Mouse (Mus musculus) mature B cell (primary cell): ENCODE results near the gene Mta1.

Source experiments
- in situ Hi-C: fragments of 300-500 bp; cut with MboI; formaldehyde crosslinking; loops from 2 replicates; pipeline ENCODE4 v1.14.3; 2019

The Mta1 gene

DNA sequence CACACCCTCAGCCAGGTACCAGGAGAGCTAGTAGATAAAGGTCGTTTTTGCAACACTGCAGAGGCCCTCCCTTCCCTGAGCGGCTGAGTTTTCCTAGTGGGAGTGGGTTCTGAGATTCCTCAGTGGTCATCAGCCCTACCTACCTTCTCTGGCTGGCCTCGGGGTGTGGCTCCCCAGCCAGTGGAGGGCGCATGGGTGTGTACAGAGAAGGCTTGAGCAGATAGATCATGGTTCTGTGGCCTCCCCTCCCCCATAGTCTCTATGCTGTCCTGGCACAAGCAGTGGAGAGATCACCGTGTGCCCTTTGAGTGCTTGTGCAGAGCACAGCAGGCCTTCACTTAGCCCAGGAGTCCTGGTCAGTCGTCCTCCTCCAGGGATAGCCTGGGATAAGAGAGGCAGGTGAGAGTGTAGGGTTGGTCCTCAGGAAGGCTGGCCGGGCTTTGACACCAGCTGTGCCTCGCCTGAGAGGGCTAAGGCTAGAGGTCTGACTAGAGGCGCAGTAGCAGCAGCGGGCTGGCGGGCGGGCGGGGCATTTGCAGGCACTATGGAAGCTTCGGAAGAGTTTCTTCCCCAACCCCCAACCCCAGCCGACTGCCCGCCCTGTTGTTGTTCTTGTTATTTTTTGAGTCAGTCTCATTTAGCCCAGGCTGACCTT lies 50.4 kb downstream of the Mta1 start:
- in situ Hi-C loops, result loop anchor here (5.0 kb wide), 1 partner anchor 39 kb away; the partner anchor contains the start of gene Tmem121

DNA sequence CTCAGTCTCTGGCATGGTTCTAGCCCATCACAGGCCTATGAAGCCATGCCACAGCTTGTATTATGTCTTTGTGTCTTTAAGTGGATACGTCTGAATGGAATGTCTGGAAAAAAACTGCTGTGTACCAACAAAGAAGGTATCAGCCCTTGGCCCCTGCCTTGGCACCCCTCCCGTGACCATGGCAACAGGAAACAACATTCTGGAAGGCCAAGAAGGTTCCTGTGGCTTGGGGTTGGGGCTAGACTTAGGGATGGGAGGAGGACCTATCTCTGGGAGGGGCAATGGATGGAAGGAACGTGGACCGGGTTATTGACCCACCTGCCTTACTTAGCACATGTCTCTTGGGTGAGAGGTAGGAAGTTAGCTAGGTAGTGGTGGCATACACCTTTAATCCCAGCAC lies 51.3 kb downstream of the Mta1 start:
- in situ Hi-C loops, result loop anchor here (5.0 kb wide), 1 partner anchor 38 kb away; the partner anchor contains the start of gene Tmem121

DNA sequence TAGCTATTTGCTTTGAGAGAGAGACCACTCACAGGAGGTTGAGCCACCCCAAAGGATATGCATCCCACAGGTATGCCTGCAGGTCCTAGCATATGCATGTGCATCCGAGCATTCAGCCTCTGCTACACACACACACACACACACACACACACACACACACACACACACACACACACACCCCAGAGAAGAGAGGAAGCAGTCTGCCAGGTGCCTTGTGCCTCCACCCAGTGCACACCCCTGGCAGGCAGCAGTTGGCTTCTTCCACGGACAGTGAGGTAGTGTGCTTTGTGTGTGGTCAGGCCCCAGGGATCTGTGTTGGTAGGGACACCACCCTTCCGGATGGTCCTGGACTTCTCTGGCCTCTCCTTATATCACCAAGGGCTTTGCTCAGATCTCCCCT lies 51.8 kb downstream of the Mta1 start:
- in situ Hi-C loops, result loop anchor here (5.0 kb wide), 1 partner anchor 37 kb away; the partner anchor contains the start of gene Tmem121

- in situ Hi-C loops, result no loop called here
Measured at GRCm38 (mm10) chr12:113150591-113150990, 52.5 kb downstream of the Mta1 start.

GRCm38 (mm10) chr12:113151046-113151445 lies 53.0 kb downstream of the Mta1 start:
- in situ Hi-C loops, result no loop called here

DNA sequence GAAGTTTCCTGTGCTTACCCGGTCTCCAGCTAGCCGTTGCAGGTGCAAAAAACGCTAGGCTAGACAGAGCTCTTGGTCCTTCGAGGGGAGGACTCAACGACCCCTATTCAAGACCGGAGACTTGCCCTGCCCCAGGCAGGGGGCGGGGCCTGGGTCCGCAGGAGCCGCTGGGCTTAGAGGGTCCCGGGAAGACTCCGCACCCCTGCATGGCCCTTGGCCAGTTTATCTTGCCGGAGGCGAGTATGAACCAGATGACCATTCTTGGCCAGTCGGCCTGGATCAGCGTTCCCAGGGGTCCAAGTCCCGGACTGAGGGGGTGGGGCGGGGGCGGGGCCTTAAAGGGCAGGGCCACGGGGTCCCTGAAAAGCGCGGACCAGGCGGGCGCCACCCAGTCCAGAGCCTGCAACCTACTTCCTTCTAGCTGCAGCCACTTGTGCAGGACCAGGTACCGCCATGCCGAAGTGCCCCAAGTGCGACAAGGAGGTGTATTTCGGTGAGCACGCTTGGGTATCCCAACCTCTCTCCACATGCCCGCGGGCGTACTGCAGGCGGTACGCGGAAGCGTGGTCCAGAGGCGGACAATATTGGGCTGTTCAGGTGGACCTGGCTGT lies 53.7 kb downstream of the Mta1 start:
- in situ Hi-C loops, result no loop called here

GRCm38 (mm10) chr12:113152272-113152661 lies 54.2 kb downstream of the Mta1 start:
- in situ Hi-C loops, result no loop called here

GRCm38 (mm10) chr12:113152991-113153525 lies 55.0 kb downstream of the Mta1 start:
- in situ Hi-C loops, result no loop called here

GRCm38 (mm10) chr12:113153971-113154370 lies 55.9 kb downstream of the Mta1 start:
- in situ Hi-C loops, result no loop called here

DNA sequence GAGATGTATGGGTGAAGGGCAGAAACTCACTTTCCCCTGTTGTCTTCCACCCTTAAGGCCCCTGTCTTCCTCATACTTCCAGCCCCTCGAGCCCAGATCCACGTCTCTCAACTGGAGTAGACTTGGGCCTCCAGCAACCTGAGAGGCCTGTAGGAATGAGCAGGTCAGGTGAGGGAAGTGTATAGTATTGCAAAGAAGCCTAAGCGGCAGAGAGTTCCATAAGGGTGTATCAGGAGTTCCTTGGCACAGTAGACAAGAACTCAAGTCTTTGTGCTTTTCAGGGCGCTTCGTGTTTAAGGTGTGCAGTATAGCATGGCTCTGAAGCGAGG lies 56.6 kb downstream of the Mta1 start:
- in situ Hi-C loops, result no loop called here

GRCm38 (mm10) chr12:113155076-113155771 lies 57.1 kb downstream of the Mta1 start:
- in situ Hi-C loops, result no loop called here

GRCm38 (mm10) chr12:113155887-113156539 lies 57.9 kb downstream of the Mta1 start, which contains the start of gene Tedc1:
Gene Tedc1 (plus strand): TSS chr12:113156421.
- in situ Hi-C loops, result no loop called here

DNA sequence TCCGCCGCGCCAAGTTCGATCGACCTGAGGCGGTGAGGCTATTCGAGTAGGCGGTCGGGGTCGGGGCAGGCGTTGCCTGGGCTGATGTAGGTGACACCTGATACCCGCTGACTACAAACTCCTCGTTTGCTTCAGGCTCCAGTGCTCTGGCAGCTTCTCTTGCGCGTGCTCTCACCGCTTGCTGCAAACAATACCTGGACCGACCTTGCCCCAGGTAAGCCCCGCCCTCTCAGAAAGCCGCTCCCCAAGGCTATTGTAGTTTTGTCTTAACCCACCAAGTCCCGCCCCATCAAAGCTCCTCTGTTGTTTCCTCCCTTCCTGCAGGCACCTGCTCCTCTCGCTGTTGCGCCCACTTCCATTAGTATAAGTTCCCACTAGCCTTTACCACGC lies 58.5 kb downstream of the Mta1 start:
- in situ Hi-C loops, result no loop called here

DNA sequence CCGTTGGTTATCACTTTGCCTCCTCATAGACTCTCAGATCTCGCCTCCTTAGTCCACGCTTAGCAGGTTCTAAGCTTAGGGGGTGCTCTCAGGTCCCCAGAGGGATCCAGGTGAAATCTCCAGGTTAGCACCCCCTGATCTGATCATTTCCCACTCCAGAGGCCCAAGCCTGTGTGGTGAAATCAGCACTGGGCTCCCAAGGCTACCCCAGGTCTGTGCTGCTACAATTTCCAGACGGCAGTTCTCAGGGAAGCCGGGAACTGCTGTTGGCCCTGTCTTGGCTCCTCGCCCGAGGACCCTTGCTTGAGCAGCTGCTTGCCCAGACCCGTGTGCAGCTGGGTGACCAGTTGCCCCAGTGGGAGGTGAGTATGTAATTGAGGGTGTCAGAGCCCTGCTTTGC lies 58.9 kb downstream of the Mta1 start:
- in situ Hi-C loops, result no loop called here

GRCm38 (mm10) chr12:113157521-113157920 lies 59.4 kb downstream of the Mta1 start:
- in situ Hi-C loops, result no loop called here

GRCm38 (mm10) chr12:113157971-113158370 lies 59.9 kb downstream of the Mta1 start:
- in situ Hi-C loops, result no loop called here

DNA sequence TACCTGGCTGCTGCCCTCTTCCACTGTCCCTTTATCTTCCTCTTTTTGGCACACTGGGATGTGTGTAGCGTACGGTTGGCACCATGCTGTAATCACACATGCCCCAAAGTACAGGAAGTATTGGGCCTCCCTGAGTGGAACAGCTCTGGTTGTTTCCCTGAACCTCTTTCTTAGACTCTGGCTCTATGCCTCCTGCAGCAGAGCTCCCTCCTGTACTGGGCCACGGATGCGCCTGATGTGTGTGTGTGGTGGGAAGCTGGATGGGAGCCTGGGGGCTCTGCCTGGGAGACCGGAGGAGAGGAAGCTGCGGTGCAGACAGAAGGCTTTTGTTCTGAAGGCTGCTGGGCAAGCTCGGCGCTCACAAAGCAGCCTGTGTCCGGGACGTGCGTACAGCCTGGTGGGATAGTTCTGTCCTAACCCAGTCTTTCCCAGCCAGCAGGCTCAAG lies 65.5 kb downstream of the Mta1 start:
- in situ Hi-C loops, result no loop called here

DNA sequence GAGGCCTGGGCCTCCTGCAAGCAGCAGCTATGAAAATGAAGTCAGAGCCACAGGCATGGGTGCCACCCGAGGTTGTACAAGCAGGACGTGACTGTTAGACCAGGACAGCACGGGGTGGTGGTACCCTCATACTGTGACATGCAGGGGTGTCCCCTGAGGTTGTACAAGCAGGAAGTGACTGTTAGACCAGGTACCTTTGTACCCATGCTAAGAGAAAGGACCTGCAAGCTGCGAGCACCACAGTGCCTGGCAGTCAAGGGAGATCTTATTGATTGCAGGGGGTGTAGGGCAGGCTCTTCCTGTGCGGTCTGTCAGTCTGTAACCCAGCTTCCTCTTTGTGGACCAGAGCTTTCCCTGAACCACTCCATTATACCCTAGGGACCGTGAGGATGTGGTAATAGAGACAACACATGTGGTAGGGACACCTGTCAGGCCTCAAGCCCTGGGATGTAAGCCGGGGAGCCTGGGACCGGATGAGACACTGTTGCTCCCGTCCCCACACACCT lies 70.0 kb downstream of the Mta1 start:
- in situ Hi-C loops, result no loop called here

DNA sequence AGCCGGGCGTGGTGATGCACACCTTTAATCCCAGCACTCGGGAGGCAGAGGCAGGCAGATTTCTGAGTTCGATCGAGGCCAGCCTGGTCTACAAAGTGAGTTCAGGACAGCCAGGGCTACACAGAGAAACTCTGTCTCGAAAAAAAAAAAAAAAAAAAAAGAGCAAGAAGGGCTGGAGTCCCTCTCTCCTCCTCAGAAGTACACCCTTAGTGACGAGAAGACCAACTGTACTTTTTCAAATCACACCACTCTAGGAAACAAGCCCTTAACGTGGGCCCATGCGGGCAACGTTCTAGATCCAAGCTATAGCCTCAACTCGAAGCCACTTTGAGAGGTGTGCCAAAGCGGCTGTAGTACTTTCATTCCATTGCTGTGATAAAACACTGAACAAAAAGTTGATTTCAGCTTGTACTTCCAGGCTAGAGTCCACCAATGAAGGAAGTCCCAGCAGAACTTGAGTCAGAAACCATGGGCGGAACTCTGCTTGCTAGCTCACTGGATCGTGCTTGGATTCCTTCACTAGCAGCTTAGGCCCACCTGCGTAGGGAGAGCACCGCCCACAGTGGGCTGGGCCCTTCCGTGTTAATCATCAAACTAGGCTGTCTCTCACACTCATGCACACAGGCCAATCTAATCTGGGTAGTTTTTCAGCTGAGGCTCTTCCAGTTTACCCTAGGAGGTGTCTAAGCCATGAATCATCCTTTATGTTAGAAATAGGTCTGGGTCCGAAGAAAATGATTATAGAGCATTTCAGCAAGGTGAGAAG lies 79.1 kb downstream of the Mta1 start:
- in situ Hi-C loops, result no loop called here

DNA sequence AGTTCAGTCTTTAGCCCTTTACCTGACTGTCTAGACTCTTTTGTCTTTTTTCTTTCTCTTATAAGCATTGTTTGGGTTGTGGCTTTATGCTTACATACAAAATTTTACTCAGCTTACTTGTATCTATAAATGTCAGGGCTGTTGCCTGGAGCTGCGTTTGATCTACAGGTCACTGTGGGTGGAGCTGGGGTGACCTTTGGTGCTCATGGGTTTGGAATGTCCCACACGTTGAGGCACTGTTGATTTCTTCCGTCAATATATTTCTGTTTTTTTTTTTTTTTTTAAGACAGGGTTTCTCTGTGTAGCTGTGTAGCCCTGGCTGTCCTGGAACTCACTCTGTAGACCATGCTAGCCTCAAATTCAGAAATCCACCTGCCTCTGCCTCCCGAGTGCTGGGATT lies 82.9 kb downstream of the Mta1 start:
- in situ Hi-C loops, result no loop called here

- in situ Hi-C loops, result loop anchor here (5.0 kb wide), 1 partner anchor 38 kb away; the partner anchor contains the start of gene Crip1
Measured at GRCm38 (mm10) chr12:113184945-113185344, 86.9 kb downstream of the Mta1 start.
